Mouse (Mus musculus): Measurements from ENCODE around the gene Dkk2.

DNA sequence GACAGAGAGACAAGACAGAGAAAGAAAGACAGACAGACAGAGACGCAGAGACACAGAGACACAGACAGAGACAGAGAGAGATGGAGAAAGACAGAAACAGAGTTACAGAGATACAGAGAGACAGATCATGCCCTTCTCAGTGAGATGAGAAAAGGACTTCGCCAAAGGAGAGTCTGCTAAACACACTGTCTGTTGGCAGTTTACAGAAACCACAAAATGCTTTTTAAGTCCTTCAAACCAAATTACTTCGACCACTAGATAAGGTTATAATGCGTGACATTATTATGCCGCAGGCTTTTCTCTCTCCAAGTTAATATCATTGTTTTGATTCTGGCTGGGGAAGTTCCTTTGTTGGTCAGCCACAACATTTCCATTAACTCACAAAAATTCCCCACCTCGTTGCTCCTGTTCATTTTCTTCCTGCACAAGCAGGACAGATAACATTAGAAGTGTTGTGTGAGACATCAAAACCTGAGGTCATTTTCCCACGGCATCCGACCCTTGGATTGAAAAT, 40.2 kb downstream of the Dkk2 start:
- TF ChIP-seq CTCF (IDR thresholded peaks at IDR 0.05; ENCODE audit: low read depth, low read length) (no peak), POLR2A (IDR thresholded peaks at IDR 0.05; ENCODE audit: insufficient read depth, low read length) (no peak), EP300 (IDR thresholded peaks at IDR 0.05; ENCODE audit: insufficient read depth, low read depth, low read length) (no peak)
